Mouse (Mus musculus) liver, embryonic 14.5 days (tissue): ENCODE measurements around the gene Tbrg4. TPM values are rescaled to one million over a fixed set of nuclear protein-coding genes. Genes with fewer than 3 reads are reported as not detected.

Source experiments
- ATAC-seq: fragments of 200-750 bp; cut with Nextera tagmentation; 2 replicates; pipeline ENCODE4 v1.8.0; 2017; ENCODE audit warnings: moderate number of reproducible peaks, mild to moderate bottlenecking, moderate library complexity; ENCODE audit not compliant: insufficient read depth
- DNase-seq, 3 experiments: peaks; one replicate each; pipeline ENCODE4 v3.0.0-alpha.2; 2012 to 2013; ENCODE audit warnings: low read depth in 3 of 3, low spot score in 3 of 3
- H3K27ac ChIP-seq: fragments of 300-500 bp; sonication (generic); 2 replicates; pipeline ENCODE4 v1.5.1; 2014; ENCODE audit warnings: moderate library complexity, mild to moderate bottlenecking, control low read depth, inconsistent platforms
- H3K27me3 ChIP-seq: fragments of 300-500 bp; sonication (generic); 2 replicates; pipeline ENCODE4 v1.6.1; 2014; ENCODE audit warnings: mild to moderate bottlenecking, low read length, moderate library complexity; ENCODE audit not compliant: control insufficient read depth, insufficient read depth
- H3K36me3 ChIP-seq: fragments of 300-500 bp; sonication (generic); replicated peaks from 2 replicates; pipeline ENCODE4 v1.6.1; 2014; ENCODE audit warnings: low read depth; ENCODE audit not compliant: control insufficient read depth, insufficient read depth
- H3K4me1 ChIP-seq, 2 experiments: fragments of 200-500 bp in 1 of 2; fragments of 300-500 bp in 1 of 2; sonication (generic) in 1 of 2; replicated peaks; 2 replicates each; pipeline ENCODE4 v1.6.1; 2012 to 2014; ENCODE audit warnings: antibody characterized with exemption in 1 of 2, inconsistent platforms in 1 of 2, low read length in 1 of 2; ENCODE audit not compliant: control insufficient read depth in 2 of 2, insufficient read depth in 2 of 2
- H3K4me2 ChIP-seq: fragments of 300-500 bp; sonication (generic); 2 replicates; pipeline ENCODE4 v1.6.1; 2014; ENCODE audit warnings: low read depth, mild to moderate bottlenecking, control low read depth, moderate library complexity
- H3K4me3 ChIP-seq, 2 experiments: fragments of 200-500 bp in 1 of 2; fragments of 300-500 bp in 1 of 2; sonication (generic) in 1 of 2; 2 replicates each; pipeline ENCODE4 v1.5.1; 2012 to 2014; ENCODE audit warnings: low read depth in 2 of 2, low read length in 2 of 2, mild to moderate bottlenecking in 2 of 2, control low read depth in 1 of 2, inconsistent platforms in 1 of 2, moderate library complexity in 1 of 2; ENCODE audit not compliant: insufficient read depth in 1 of 2
- H3K9ac ChIP-seq: fragments of 300-500 bp; sonication (generic); replicated peaks from 2 replicates; pipeline ENCODE4 v1.6.1; 2014; ENCODE audit warnings: mild to moderate bottlenecking, control low read depth, moderate library complexity
- H3K9me3 ChIP-seq: fragments of 300-500 bp; sonication (generic); 2 replicates; pipeline ENCODE4 v1.6.1; 2016; ENCODE audit warnings: low read length, mixed read lengths; ENCODE audit not compliant: control insufficient read depth
- CTCF ChIP-seq: IDR thresholded peaks from 2 replicates; pipeline ENCODE4 v1.5.1; 2016; ENCODE audit warnings: antibody characterized with exemption, low read depth, control low read depth
- EP300 ChIP-seq: IDR thresholded peaks from 2 replicates; pipeline ENCODE4 v1.6.1; 2016; ENCODE audit warnings: antibody characterized with exemption, low read depth
- WGBS: fragments of 180-500 bp; shearing (Covaris S2); extraction: QIAGEN DNeasy Blood & Tissue Kit; methylation state at CpG from one replicate; pipeline ENCODE4 v1.1.7; 2014; ENCODE audit not compliant: insufficient replicate concordance; 5-methylcytosine and 5-hydroxymethylcytosine counted together
- polyA plus RNA-seq, 2 experiments: library from polyadenylated mRNA; depleted of rRNA in 1 of 2; stranded (reverse) in 1 of 2; unstranded in 1 of 2; fragments of >200 nt; fragmentation: Nextera tagmentation in 1 of 2; extraction: Ambion mirVana in 1 of 2; gene quantifications; 2 replicates each; pipeline versions ENCODE4 v1.2.1 to v1.2.3; 2012 to 2014

Gene Tbrg4
- polyA plus RNA-seq, 2 experiments: 27.7 to 55.1 TPM

DNA sequence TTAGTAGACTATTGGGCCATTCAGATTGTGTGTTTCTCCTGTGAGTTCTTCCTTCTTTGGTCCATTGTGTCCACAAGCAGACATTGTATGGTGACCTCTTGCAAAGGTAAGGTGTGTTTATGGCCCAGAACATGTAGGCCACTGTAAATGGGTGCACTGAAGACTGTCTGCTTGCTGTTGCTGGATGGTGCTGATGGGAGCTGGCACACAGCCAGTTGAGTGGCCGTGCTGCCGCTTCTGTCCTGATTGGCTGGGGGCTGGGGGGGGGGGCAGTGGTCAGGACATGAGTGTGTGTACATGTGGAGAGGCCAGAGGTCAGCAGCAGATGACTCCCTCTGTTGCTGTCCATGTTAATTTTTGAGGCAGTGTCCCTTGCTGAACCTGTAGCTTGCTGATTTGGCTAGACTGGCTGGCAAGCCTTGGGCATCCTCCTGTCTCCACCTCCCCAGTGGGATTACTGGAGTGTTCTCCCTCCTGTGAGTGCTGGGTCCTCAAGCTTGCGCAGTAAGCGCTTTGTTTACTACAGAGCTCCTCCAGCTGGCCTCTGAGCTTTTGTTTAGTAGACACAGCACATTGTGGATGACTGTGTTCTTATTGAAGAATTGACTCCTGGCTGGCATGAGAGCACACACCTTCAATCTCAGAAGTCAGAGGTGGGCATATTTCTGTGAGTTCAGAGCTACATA, 45.7 kb downstream of the Tbrg4 start:
- no peaks in the 10 kb centered on the region for H3K27me3 ChIP-seq
- ATAC-seq: no peak
- no peak overlapping the region for H3K4me3 ChIP-seq
- H3K4me2 ChIP-seq: no peak overlapping the region
- H3K4me1 ChIP-seq: peaks cover 0 to under 1% of the 10 kb centered on the region in 2 experiments; a peak in 1 of 4 replicates
- WGBS: 92% methylated on average over 4 of the region's 4 CpGs
- H3K9ac ChIP-seq: no peak overlapping the region
- H3K36me3 ChIP-seq: peaks cover 5% of the 10 kb centered on the region
- H3K27ac ChIP-seq: no peak overlapping the region
- no peaks in the 10 kb centered on the region for H3K9me3 ChIP-seq
- TF ChIP-seq EP300: no peak
- no peak for TF ChIP-seq CTCF
- no peak for DNase-seq

DNA sequence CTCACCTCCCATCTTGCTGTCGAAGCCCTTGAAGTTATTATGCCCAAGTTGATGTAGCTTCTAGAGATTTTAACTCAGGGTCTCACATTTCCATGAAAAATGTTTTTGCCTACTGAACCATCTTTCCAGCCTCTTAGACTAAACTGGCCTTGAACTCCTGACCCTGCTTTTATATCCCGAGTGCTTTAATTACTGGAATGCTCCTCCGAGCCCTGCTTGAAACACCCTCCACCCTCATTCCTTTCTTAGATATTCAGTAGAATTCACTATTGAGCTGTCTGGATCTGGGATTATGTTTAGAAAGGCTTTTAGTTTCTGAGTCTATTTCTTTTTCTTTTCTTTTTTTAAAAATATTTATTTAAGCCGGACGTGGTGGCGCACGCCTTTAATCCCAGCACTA, 46.5 kb downstream of the Tbrg4 start:
- no peak for ATAC-seq
- Histone ChIP-seq H3K27ac (no peak overlapping the region), H3K27me3 (no peaks in the 10 kb centered on the region), H3K9me3 (no peaks in the 10 kb centered on the region), H3K4me3 (no peak overlapping the region), H3K4me2 (no peak overlapping the region), H3K36me3 (peaks cover 3% of the 10 kb centered on the region; the same call in 1 of the 2 replicates), H3K9ac (no peak overlapping the region), H3K4me1 (no peaks in the 10 kb centered on the region)
- WGBS: 89% methylated on average over 7 of the region's 7 CpGs
- no peak for DNase-seq
- TF ChIP-seq EP300: no peak
- TF ChIP-seq CTCF: no peak

DNA sequence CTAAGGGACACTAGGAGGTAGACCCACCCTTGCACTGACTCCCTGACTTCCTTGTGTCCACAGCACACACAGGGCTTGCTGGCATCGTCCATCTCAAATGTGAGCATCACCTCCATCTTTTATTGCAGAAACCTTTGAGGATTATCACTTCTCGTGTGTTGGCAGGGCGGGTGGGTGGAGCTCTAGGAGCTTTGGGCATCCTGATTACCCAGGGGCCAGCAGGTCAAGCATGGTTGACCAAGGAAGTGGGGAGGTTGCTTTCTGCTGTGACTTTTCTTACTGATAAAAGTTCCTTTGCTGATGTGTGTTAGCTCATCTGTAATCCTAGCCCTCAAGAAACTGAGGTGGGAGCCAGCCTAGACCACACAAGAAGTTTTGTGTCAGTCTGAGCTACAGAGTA, 49.7 kb downstream of the Tbrg4 start:
- no peaks in the 10 kb centered on the region for H3K9me3 ChIP-seq
- DNase-seq (no peak), ATAC-seq (no peak)
- H3K4me3 ChIP-seq: no peak overlapping the region
- no peak overlapping the region for H3K4me2 ChIP-seq
- TF ChIP-seq CTCF: no peak
- H3K4me1 ChIP-seq: no peaks in the 10 kb centered on the region
- peaks cover 11% of the 10 kb centered on the region for H3K36me3 ChIP-seq
- H3K27me3 ChIP-seq: no peaks in the 10 kb centered on the region
- no peak overlapping the region for H3K9ac ChIP-seq
- 73% methylated on average over 3 of the region's 3 CpGs for WGBS
- no peak overlapping the region for H3K27ac ChIP-seq

DNA sequence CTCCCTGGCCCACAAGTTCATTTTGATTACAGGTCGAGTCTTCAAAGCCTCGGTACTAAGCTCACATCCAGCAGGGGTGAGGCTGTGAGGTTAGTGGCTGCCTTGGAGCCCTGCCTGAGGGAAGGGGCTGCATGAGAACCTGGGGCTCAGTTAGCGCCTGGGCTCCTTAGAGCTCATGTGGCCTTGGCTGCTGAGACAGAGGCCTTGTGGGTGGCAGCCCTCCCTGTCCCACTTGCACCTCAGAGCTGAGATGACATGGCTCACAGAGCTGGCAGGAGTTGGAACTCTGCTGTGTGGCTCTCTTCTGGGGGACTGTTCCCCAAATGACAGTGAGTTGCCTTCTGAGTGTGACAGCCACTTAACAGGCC, 56.5 kb downstream of the Tbrg4 start:
- DNase-seq (no peak), ATAC-seq (no peak)
- peaks cover 9% of the 10 kb centered on the region for H3K36me3 ChIP-seq
- no peak overlapping the region for H3K27ac ChIP-seq
- H3K9ac ChIP-seq: no peak overlapping the region
- no peaks in the 10 kb centered on the region for H3K27me3 ChIP-seq
- no peak overlapping the region for H3K4me2 ChIP-seq
- H3K4me3 ChIP-seq: no peak overlapping the region
- WGBS: 48% methylated on average over 3 of the region's 3 CpGs
- TF ChIP-seq CTCF (no peak), EP300 (no peak)
- H3K4me1 ChIP-seq: peaks cover 6 to 17% of the 10 kb centered on the region in 2 experiments
- H3K9me3 ChIP-seq: no peaks in the 10 kb centered on the region

DNA sequence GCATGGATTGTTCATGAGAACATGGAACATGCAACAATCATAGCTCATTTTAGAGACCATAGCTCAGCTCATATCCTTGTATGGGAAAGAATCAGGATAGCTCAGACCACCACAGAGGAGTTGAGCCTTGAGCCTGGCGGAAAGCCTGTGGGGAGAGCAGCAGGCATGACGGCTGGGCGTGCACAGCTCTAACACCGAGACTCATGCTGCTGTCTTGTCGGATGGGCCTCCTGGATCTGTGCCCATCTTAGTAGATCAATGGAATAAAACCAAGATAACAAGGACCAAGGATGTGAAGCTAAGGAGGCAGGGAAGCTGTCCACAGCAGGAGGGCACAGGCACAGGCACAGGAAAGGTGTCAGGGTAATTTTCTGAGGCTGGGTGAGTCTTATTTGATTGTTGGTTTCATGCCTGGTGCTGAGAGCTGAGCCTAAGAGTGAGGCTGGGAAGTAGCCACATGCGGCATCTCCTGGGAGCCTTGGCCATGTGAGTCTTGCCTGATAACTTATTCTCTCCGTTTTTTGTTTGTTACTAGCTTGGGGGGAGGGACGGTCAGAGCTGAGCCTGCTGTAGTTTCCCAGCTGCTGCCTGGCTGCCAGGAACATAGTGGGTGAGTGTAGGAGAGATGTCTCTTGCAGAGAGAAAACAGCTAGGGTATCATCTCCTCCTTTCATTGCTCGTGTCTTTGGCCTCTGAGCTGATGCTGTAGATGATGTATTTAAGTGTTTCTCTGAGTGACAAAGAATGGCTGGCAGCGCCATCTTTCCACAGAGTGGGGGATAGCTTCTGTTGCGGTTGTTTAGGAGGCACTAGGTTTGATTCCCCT, 57.1 kb downstream of the Tbrg4 start:
- peaks cover 6 to 17% of the 10 kb centered on the region in 2 experiments for H3K4me1 ChIP-seq
- no peak overlapping the region for H3K4me3 ChIP-seq
- H3K9me3 ChIP-seq: no peaks in the 10 kb centered on the region
- H3K4me2 ChIP-seq: no peak overlapping the region
- H3K27me3 ChIP-seq: no peaks in the 10 kb centered on the region
- H3K36me3 ChIP-seq: peaks cover 9% of the 10 kb centered on the region
- no peak for TF ChIP-seq EP300
- peak; percentile 28; the same call in 1 of the 2 replicates for TF ChIP-seq CTCF
- H3K27ac ChIP-seq: no peak overlapping the region; the same call in 1 of the 2 replicates
- ATAC-seq (peak; percentile 36; the same call in 1 of the 2 replicates), DNase-seq (no peak)
- H3K9ac ChIP-seq: no peak overlapping the region
- WGBS: 38% methylated on average over 11 of the region's 11 CpGs
